Mouse (Mus musculus) layer of hippocampus, adult 9-10 months (tissue): ENCODE data around the gene Lypd6b.

Experiments
- DNase-seq: peaks from one replicate; pipeline ENCODE4 v3.0.0; 2022; ENCODE audit warnings: low spot score

Lypd6b gene

GRCm38 (mm10) chr2:49825588-49825987 lies 38.1 kb downstream of the Lypd6b start:
- DNase-seq = no peak

- DNase-seq = no peak
Measured at GRCm38 (mm10) chr2:49827756-49828155, 40.3 kb downstream of the Lypd6b start.

GRCm38 (mm10) chr2:49830369-49830768 lies 42.9 kb downstream of the Lypd6b start:
- DNase-seq = no peak

DNA sequence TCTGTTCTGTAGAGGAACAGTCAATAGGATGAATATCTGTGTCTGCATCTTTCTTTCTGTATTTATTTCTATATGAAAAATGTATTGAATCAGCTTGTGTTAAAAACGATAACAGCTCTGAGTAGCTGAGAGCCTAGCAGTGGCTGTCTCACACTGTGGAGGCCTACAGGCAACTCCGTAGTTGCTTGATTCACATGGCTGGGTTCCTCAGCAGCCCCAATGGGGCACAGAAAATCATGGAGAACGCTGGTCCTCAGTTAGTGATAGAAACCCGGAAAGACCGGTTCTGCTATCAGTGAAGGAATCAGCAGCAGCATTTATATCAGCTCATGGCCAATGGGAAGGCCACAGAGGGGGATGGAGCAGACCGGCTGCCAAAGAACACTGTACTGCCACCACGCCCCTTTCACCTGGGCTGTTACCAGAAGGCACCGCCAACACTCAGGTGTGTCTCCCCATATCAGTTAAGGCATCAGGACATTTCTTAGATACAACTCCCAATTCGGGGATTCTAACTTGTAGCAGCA lies 44.9 kb downstream of the Lypd6b start:
- DNase-seq = no peak

- no peak for DNase-seq
Measured at GRCm38 (mm10) chr2:49837454-49838059, 50.1 kb downstream of the Lypd6b start.

- no peak for DNase-seq
Measured at GRCm38 (mm10) chr2:49838611-49839010, 51.1 kb downstream of the Lypd6b start.

GRCm38 (mm10) chr2:49840573-49840972 lies 53.1 kb downstream of the Lypd6b start:
- DNase-seq = no peak

DNA sequence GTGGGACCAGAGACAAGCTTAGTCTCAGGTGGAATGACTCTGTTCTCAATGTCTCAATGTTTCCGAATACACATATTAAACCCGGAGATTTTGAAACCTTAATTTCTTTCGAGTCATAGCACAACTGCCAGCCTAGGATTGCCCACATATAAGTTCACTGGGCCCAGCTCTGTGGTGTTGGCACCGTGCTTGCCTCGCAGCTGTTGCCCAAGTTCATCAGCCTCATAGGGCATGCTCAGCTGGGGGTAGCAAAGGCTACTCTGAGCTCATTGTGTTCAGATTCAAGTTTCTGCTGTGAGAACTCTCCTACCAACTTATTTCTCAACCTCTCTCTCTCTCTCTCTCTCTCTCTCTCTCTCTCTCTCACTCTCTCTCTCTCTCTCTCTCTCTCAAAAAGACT lies 53.6 kb downstream of the Lypd6b start:
- DNase-seq = no peak

DNA sequence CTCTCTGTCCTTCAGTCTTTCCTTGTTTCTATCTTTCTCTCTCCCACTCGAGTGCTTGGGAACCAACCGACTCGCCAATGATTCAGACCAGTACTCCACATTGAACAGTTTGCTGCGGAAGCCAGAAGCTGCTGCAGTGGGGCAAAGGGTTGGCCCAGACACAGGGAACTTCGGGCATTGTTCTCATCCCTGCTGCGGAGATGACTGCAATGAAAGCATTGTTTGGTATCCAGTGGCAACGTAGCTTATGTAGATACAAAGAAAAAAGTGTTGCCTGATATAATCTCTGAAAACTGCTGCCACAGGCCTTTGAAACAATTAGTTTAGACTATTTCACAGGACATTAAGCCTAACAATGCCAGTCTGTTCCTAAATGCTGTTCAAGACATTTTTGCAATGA lies 57.6 kb downstream of the Lypd6b start:
- DNase-seq = no peak

- no peak for DNase-seq
Measured at GRCm38 (mm10) chr2:49846097-49846496, 58.6 kb downstream of the Lypd6b start.

GRCm38 (mm10) chr2:49846880-49847279 lies 59.4 kb downstream of the Lypd6b start:
- no peak for DNase-seq

- no peak for DNase-seq
Measured at GRCm38 (mm10) chr2:49847831-49848230, 60.3 kb downstream of the Lypd6b start.

DNA sequence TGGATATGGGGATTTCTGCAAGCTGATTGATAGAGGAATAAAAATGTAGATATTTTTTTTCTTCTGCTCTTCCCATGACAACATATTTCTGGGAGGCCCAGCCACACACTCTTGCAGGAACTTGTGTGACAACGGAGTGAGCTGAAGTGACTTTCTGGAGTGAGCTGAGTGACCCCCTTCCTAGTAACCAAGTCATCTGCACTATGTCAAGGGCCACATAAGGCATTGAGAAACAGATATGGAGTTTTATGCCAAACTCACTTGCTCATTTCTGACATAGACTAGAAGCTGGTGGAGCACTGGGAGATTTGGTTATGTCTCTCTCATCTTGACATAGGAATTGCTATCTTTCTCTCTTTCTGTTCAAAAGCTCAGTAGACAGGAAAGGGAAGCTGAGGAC lies 62.3 kb downstream of the Lypd6b start:
- no peak for DNase-seq

- DNase-seq = no peak
Measured at GRCm38 (mm10) chr2:49851977-49852376, 64.5 kb downstream of the Lypd6b start.

- DNase-seq = no peak
Measured at GRCm38 (mm10) chr2:49856161-49856564, 68.7 kb downstream of the Lypd6b start.

- no peak for DNase-seq
Measured at GRCm38 (mm10) chr2:49856584-49856983, 69.1 kb downstream of the Lypd6b start.

- DNase-seq = no peak
Measured at GRCm38 (mm10) chr2:49860219-49860962, 72.9 kb downstream of the Lypd6b start.

DNA sequence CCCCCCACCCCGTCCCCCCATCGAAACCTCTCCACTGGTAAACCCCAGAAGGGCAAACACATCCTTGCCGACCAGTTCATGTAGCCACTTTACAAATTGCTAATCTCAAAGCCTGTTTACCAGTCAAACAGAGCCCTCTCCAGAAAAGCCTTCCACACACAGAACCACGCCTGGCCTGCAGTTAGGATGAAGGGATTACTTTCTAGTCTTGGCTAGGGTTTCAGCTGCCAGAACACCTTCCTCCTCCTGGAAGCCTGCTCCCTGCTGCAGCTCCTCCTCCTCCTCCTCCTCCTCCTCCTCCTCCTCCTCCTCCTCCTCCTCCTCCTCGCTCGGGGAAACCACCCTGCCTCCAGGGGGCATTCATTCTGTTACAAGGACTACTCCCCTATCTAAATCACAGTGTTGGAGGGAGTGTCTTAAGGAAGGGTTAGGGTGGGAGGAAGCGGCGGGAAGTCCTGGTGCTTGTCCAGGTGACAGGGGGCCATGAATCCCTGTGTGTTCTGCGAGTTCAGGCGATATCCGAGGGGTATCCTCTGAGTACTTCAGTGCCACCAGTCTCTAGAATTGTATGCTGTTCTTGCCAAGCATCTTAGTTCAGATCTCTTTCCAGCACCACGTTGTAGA lies 73.6 kb downstream of the Lypd6b start:
- DNase-seq = no peak

DNA sequence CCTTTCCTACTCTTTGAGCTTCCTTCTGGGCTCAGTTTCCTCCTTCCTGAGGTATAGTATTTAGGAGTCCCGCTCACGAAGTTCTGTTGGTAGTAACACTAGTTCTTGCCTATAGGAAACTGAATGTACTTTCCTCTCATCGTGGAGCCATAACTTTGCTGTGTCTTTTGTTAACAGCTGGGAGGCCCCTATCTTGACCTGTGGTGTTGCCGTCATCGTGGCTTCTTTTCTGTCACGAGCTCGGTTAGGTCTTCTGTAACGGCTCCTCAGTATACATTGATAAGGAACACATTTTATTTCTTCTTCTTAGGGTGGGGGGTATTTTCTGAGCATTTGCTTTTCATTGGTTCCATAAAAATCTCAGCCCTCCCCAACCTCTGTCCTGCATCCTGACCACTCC lies 74.2 kb downstream of the Lypd6b start:
- no peak for DNase-seq

DNA sequence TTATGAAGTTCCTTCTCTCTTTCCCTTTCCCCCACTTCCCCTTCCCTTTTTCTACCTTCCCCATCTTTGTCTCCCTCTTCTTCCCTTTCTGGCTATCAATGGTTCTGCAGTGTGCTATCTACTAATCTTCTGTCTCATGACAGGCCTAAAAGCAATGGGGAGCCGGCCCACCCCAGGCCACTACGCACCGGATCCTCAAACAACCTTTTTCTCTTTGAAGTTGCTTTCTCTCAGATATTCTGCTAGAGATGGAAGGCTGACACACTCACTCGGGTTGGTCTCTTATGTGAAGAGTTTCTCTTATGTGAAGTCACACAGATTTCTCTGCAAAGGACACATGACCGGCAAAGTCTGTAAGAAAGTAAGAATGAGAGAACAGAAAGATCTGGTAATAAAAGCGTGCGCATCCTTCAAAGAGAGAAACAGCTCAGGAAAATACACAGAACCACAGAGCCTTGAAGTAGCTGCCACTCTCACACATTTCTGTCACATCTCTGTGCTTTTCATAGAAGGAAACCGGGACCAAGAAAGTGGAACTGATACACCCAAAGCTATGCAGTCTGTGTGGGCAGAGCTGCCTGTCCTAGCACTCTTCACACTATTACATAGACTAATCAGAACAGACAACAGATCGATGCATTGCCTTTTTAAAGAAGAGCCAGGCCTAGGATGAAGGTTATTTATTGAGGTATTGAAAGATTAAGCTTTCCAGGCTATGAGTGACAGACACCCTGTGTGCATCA lies 80.8 kb downstream of the Lypd6b start:
- DNase-seq = no peak

- no peak for DNase-seq
Measured at GRCm38 (mm10) chr2:49869044-49869443, 81.6 kb downstream of the Lypd6b start.

DNA sequence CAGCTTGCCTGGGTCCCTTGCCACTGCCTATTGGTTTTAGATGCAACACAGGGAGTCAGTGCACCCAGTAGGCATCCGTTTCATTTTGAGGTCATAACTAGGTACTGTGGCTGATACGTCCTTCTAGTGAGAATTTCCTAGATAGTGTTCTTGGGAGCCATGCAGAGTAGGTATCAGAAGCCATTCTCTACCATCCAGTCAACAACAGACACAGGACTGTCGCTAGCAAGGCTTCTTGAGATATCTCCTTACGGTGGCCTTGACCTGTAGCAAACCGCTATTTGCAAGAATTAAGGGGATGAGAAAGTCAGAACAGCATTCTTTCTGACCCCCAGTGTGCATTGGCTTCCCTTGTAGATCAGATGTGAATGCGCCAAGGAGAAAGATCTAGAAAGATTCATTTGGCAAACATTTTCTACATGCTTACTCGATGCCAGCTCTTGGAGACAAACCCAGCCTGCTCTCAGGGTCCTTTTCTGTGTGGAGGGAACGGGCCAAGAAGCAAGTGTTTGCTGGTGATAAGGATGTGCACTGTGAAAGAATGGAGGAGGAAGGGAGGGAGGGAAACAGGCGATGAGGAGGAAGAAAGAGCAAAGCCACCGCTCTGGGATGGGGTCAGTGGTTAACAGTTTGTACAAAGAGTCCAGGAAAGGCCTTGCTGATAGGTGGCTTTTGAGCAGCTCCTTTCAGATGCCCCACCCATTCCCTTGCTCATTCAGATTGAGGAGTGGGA lies 82.5 kb downstream of the Lypd6b start:
- no peak for DNase-seq
